In the genomic region with DNA sequence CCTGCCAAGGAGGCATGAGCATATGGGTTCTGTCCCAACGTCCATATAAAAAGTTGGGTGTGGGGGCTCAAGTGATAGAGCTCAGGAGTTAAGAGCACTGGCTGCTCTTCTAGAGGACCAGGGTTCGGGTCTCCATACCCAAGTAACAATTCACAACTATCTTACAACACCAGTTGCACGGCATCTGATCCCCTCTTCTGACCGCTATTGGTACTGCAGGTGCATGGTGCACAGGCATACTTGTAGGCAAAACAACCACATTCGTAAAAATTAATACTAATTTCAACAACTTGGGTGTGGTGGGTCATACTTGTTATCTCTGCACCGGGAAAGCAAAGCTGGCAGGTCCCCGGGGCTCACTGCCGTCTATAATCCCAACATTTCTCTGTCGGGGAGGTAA, we compare ENCODE assay signal across 14 mouse cellular contexts.
DNase-seq lines count a peak whose midpoint lies in the region; ATAC-seq and TF ChIP-seq lines count a peak whose summit lies in the region.
"Had no signal": no experiment of that assay in that cellular context is flagged by ENCODE, and none has a peak within 500 bp of the region (broad histone marks: within the 10 kb centered on the region; RNA-seq: fewer than 3 reads in every experiment).

No protein-coding gene starts in this region.

- DNase-seq in gastrocnemius, adult 2 months, result no peak
- DNase-seq in gastrocnemius, postnatal 4 days (ENCODE audit: low spot score in 2 of 2), result no peak
- DNase-seq in lung, adult 2 months, result no peak
- no peak for DNase-seq in lung, postnatal 4 days
- DNase-seq in A20 (ENCODE audit: low read depth, low spot score), result peak; percentile 50
- DNase-seq in urinary bladder, postnatal 36 days (ENCODE audit: low spot score in 2 of 2), result no peak
- DNase-seq: adrenal gland, postnatal 36 days; cerebellum, adult 11 months; kidney, adult 8-10 months; right cerebral cortex, postnatal 4 days had no signal

- H3K4me1 ChIP-seq in lung, adult 2 months (ENCODE audit: control insufficient read depth, insufficient read depth, low read length), result no peaks in the 10 kb centered on the region
- no peaks in the 10 kb centered on the region for H3K4me1 ChIP-seq in bone marrow macrophage, adult 2 months (ENCODE audit: control insufficient read depth, insufficient read depth, low read length)
- H3K4me1 ChIP-seq: lung, embryonic 15.5 days had no signal

- peak; percentile 26; the same call in 1 of the 2 replicates for TF ChIP-seq CTCF in gastrocnemius, adult 2 months (IDR thresholded peaks at IDR 0.05)
- TF ChIP-seq CTCF in lung, adult 2 months (IDR thresholded peaks at IDR 0.05; ENCODE audit: insufficient read depth, low read length), result peak; percentile 46
- TF ChIP-seq CTCF in bone marrow macrophage, adult 2 months (IDR thresholded peaks at IDR 0.05; ENCODE audit: low read depth, low read length), result peak; percentile 37; the same call in 1 of the 2 replicates

- intact Hi-C loops in gastrocnemius, adult 2 months (cut with DNase I), result no loop called here

- no peak overlapping the region for H3K27ac ChIP-seq in gastrocnemius, adult 2 months
- no peak overlapping the region for H3K27ac ChIP-seq in bone marrow macrophage, adult 2 months (ENCODE audit: insufficient read depth, low read depth, low read length)
- H3K27ac ChIP-seq: lung, embryonic 15.5 days; midbrain, embryonic 10.5 days had no signal

- no peak for TF ChIP-seq POLR2A in lung, adult 2 months (IDR thresholded peaks at IDR 0.05; ENCODE audit: borderline replicate concordance, extremely low read depth, low read depth, low read length)
- TF ChIP-seq POLR2A in bone marrow macrophage, adult 2 months (IDR thresholded peaks at IDR 0.05; ENCODE audit: borderline replicate concordance, low read depth, low read length), result no peak

- no peak for ATAC-seq in activated CD4-positive, CD25-positive, alpha-beta regulatory T cell, adult 4 months

- H3K4me3 ChIP-seq in gastrocnemius, adult 2 months, result no peak overlapping the region
- H3K4me3 ChIP-seq in lung, adult 2 months (replicated peaks; ENCODE audit: extremely low read depth, low read depth, low read length), result no peak overlapping the region
- no peak overlapping the region for H3K4me3 ChIP-seq in bone marrow macrophage, adult 2 months (ENCODE audit: insufficient read depth, low read length)
- H3K4me3 ChIP-seq: lung, embryonic 15.5 days; midbrain, embryonic 10.5 days had no signal

- WGBS in lung, adult 2 months, result 91% methylated on average over 9 of the region's 9 CpGs
